In the genomic region with DNA sequence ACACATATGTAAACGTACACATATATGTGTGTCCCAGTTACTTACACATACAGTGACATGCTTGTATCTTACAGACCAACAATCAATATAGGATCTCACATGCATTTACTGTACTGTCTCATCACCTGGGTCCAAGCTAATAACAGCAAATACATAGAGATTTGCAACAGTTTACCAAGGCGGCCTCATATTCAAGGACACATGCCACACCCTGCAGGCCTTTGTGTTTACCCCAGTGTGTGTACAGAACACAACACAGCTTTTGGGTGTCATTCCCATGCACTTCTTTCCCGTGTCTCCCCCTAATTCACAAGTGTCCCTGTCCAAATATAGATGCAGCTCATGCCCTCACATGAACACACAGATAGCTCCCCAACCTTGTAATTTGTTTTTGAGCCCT, we compare ENCODE assay signal across 14 mouse cellular contexts. TPM values are rescaled to one million over a fixed set of nuclear protein-coding genes. Genes with fewer than 3 reads are reported as not detected.
DNase-seq lines count a peak whose midpoint lies in the region; ATAC-seq and TF ChIP-seq lines count a peak whose summit lies in the region.
"Had no signal": no experiment of that assay in that cellular context is flagged by ENCODE, and none has a peak within 500 bp of the region (broad histone marks: within the 10 kb centered on the region; RNA-seq: fewer than 3 reads in every experiment).

No protein-coding gene starts in this region.

- H3K79me2 ChIP-seq in heart, adult 2 months (replicated peaks; ENCODE audit: control insufficient read depth, insufficient read depth, low read length): no peaks in the 10 kb centered on the region

- no peak overlapping the region for H3K9ac ChIP-seq in heart, adult 2 months (ENCODE audit: low read depth, low read length)
- no peak overlapping the region for H3K9ac ChIP-seq in kidney, embryonic 16.5 days (replicated peaks; ENCODE audit: low read length)
- H3K9ac ChIP-seq in liver, embryonic 16.5 days (ENCODE audit: low read depth, low read length): no peak overlapping the region
- no peak overlapping the region for H3K9ac ChIP-seq in forebrain, embryonic 14.5 days (ENCODE audit: low read length)
- H3K9ac ChIP-seq: embryonic facial prominence, embryonic 15.5 days; forebrain, embryonic 15.5 days; neural tube, embryonic 13.5 days had no signal

- H3K36me3 ChIP-seq in heart, adult 2 months (ENCODE audit: control insufficient read depth, insufficient read depth, low read length): no peaks in the 10 kb centered on the region
- H3K36me3 ChIP-seq in kidney, embryonic 16.5 days (ENCODE audit: insufficient read depth, low read length): no peaks in the 10 kb centered on the region
- H3K36me3 ChIP-seq in liver, embryonic 16.5 days (ENCODE audit: control insufficient read depth, insufficient read depth): no peaks in the 10 kb centered on the region
- no peaks in the 10 kb centered on the region for H3K36me3 ChIP-seq in forebrain, embryonic 14.5 days (ENCODE audit: control insufficient read depth, insufficient read depth, low read length)
- H3K36me3 ChIP-seq: embryonic facial prominence, embryonic 15.5 days; forebrain, embryonic 15.5 days; neural tube, embryonic 13.5 days had no signal

- DNase-seq in heart, adult 2 months: no peak
- DNase-seq in heart, adult 11 months: no peak
- DNase-seq in kidney, postnatal 10 days: no peak
- no peak for DNase-seq in forebrain, embryonic 14.5 days (ENCODE audit: low spot score)
- no peak for DNase-seq in layer of hippocampus, adult 8-10 months (ENCODE audit: low spot score in 2 of 2)
- DNase-seq: thymus, postnatal 14 days had no signal

- TF ChIP-seq CTCF in heart, adult 2 months (IDR thresholded peaks at IDR 0.05): no peak

- TF ChIP-seq EP300 in heart, adult 2 months (IDR thresholded peaks at IDR 0.05; ENCODE audit: insufficient read depth, low read depth, low read length): no peak

- ATAC-seq in kidney, embryonic 16.5 days (ENCODE audit: low FRiP score, low TSS enrichment): no peak
- peak; percentile 16; the same call in 1 of the 2 replicates for ATAC-seq in liver, embryonic 16.5 days (ENCODE audit: low read depth)
- ATAC-seq in forebrain, embryonic 14.5 days: no peak
- ATAC-seq: forebrain, embryonic 15.5 days; hindbrain, embryonic 16.5 days; midbrain, embryonic 16.5 days had no signal

- no peak overlapping the region for H3K4me2 ChIP-seq in kidney, embryonic 16.5 days (replicated peaks; ENCODE audit: low read depth, low read length)
- H3K4me2 ChIP-seq in liver, embryonic 16.5 days (ENCODE audit: low read depth, low read length): no peak overlapping the region; the same call in 1 of the 2 replicates
- H3K4me2 ChIP-seq in forebrain, embryonic 14.5 days (ENCODE audit: low read length): no peak overlapping the region
- H3K4me2 ChIP-seq: embryonic facial prominence, embryonic 15.5 days; forebrain, embryonic 15.5 days; neural tube, embryonic 13.5 days had no signal

- 78% methylated on average over 3 of the region's 3 CpGs for WGBS in heart, adult 2 months
- WGBS in kidney, embryonic 16.5 days: 84% methylated on average over 3 of the region's 3 CpGs
- 42% methylated on average over 3 of the region's 3 CpGs for WGBS in liver, embryonic 16.5 days (ENCODE audit: insufficient replicate concordance)
- 82% methylated on average over 3 of the region's 3 CpGs for WGBS in forebrain, embryonic 14.5 days

- intact Hi-C loops in heart, adult 2 months (cut with DNase I): loop anchor here (5.0 kb wide), 1 partner anchor 62 kb away; no protein-coding TSS in a partner anchor

- H3K9me3 ChIP-seq in kidney, embryonic 16.5 days (ENCODE audit: low read length): peaks cover 4% of the 10 kb centered on the region; the same call in 1 of the 2 replicates
- H3K9me3 ChIP-seq in liver, embryonic 16.5 days (replicated peaks; ENCODE audit: control insufficient read depth, low read length): no peaks in the 10 kb centered on the region
- H3K9me3 ChIP-seq in forebrain, embryonic 14.5 days (replicated peaks; ENCODE audit: control insufficient read depth, low read length): no peaks in the 10 kb centered on the region
- H3K9me3 ChIP-seq: embryonic facial prominence, embryonic 15.5 days; forebrain, embryonic 15.5 days; neural tube, embryonic 13.5 days had no signal

- H3K4me1 ChIP-seq in heart, adult 2 months (ENCODE audit: control insufficient read depth, insufficient read depth, low read length): peaks cover 7% of the 10 kb centered on the region
- peaks cover 11% of the 10 kb centered on the region; the same call in 1 of the 2 replicates for H3K4me1 ChIP-seq in kidney, embryonic 16.5 days (ENCODE audit: insufficient read depth, low read length)
- peaks cover 16% of the 10 kb centered on the region for H3K4me1 ChIP-seq in brown adipose tissue, adult 24 weeks (ENCODE audit: control insufficient read depth, insufficient read depth, insufficient read length, low read length)
- peaks cover 15% of the 10 kb centered on the region for H3K4me1 ChIP-seq in liver, embryonic 16.5 days (ENCODE audit: control insufficient read depth, low read depth, low read length)
- peaks cover 3% of the 10 kb centered on the region; the same call in 1 of the 2 replicates for H3K4me1 ChIP-seq in forebrain, embryonic 14.5 days (ENCODE audit: control insufficient read depth, insufficient read depth, low read length)
- H3K4me1 ChIP-seq: forebrain, embryonic 15.5 days; neural tube, embryonic 13.5 days had no signal

- peak overlapping the region; percentile 62 for H3K27ac ChIP-seq in heart, adult 2 months
- peak overlapping the region; percentile 31; the same call in 1 of the 2 replicates for H3K27ac ChIP-seq in kidney, embryonic 16.5 days (ENCODE audit: low read length)
- peak overlapping the region; percentile 16; the same call in 1 of the 2 replicates for H3K27ac ChIP-seq in brown adipose tissue, adult 24 weeks (replicated peaks; ENCODE audit: low read depth, low read length)
- H3K27ac ChIP-seq in liver, embryonic 16.5 days (ENCODE audit: low read length): peak overlapping the region; percentile 77
- no peak overlapping the region for H3K27ac ChIP-seq in forebrain, embryonic 14.5 days (ENCODE audit: low read depth, low read length)
- H3K27ac ChIP-seq: forebrain, embryonic 15.5 days; neural tube, embryonic 13.5 days had no signal

- H3K4me3 ChIP-seq in heart, adult 2 months: no peak overlapping the region
- H3K4me3 ChIP-seq in kidney, embryonic 16.5 days (ENCODE audit: low read length): no peak overlapping the region
- H3K4me3 ChIP-seq in brown adipose tissue, adult 24 weeks (ENCODE audit: insufficient read depth, low read depth, low read length): no peak overlapping the region
- no peak overlapping the region for H3K4me3 ChIP-seq in liver, embryonic 16.5 days (ENCODE audit: low read depth, low read length)
- no peak overlapping the region for H3K4me3 ChIP-seq in forebrain, embryonic 14.5 days (ENCODE audit: low read depth, low read length)
- H3K4me3 ChIP-seq: embryonic facial prominence, embryonic 15.5 days; forebrain, embryonic 15.5 days; neural tube, embryonic 13.5 days had no signal

- TF ChIP-seq POLR2A in heart, adult 2 months (IDR thresholded peaks at IDR 0.05; ENCODE audit: insufficient read depth, low read depth, low read length): no peak

- no peaks in the 10 kb centered on the region for H3K27me3 ChIP-seq in heart, adult 2 months (ENCODE audit: control insufficient read depth, insufficient read depth, low read length)
- H3K27me3 ChIP-seq in kidney, embryonic 16.5 days (ENCODE audit: insufficient read depth, low read length): no peaks in the 10 kb centered on the region
- no peaks in the 10 kb centered on the region for H3K27me3 ChIP-seq in liver, embryonic 16.5 days (ENCODE audit: control insufficient read depth, insufficient read depth, low read depth, low read length)
- no peaks in the 10 kb centered on the region for H3K27me3 ChIP-seq in forebrain, embryonic 14.5 days (replicated peaks; ENCODE audit: control insufficient read depth, insufficient read depth, low read length)
- H3K27me3 ChIP-seq: embryonic facial prominence, embryonic 15.5 days; forebrain, embryonic 15.5 days; neural tube, embryonic 13.5 days had no signal

RNA-seq across cellular contexts. Expression of a gene that starts 26.0 kb away (rescaled TPM):
- 1 to 10 TPM; 2.9 to 3.3 TPM for total RNA-seq in heart, adult 2 months (2021)
- 5.5 and 5.8 TPM in 2 replicates for polyA plus RNA-seq in heart, adult 2 months (2012; rRNA removed)
- 72.1 and 75.3 TPM in 2 replicates for polyA plus RNA-seq in kidney, embryonic 16.5 days (2015; fragmentation: Nextera tagmentation; extraction: Ambion mirVana)
- polyA plus RNA-seq in brown adipose tissue, adult 24 weeks (2012; ENCODE audit: insufficient read depth, insufficient read length, missing spikeins): 8.5 and 15.7 TPM in 2 replicates
- 43.5 and 47.6 TPM in 2 replicates for polyA plus RNA-seq in liver, embryonic 16.5 days (2015; fragmentation: Nextera tagmentation; extraction: Ambion mirVana)
- polyA plus RNA-seq in forebrain, embryonic 14.5 days (2014; fragmentation: Nextera tagmentation; extraction: Ambion mirVana): 95.1 and 96.7 TPM in 2 replicates
- 10 to 100 TPM; 34.1 to 54.9 (median 44.9) TPM for total RNA-seq in layer of hippocampus, adult 8-10 months (2022)
